Mouse (Mus musculus) liver, embryonic 16.5 days (tissue): ENCODE data around the gene Astn2. TPM values are rescaled to one million over a fixed set of nuclear protein-coding genes. Genes with fewer than 3 reads are reported as not detected.

Source experiments
- ATAC-seq: fragments of 200-750 bp; cut with Nextera tagmentation; 2 replicates; pipeline ENCODE4 v1.8.0; 2017; ENCODE audit warnings: low read depth, mild to moderate bottlenecking, moderate number of reproducible peaks, moderate library complexity
- H3K27ac ChIP-seq: fragments of 300-500 bp; sonication (generic); 2 replicates; pipeline ENCODE4 v1.5.1; 2014; ENCODE audit warnings: mild to moderate bottlenecking, low read length
- H3K27me3 ChIP-seq: fragments of 300-500 bp; sonication (generic); 2 replicates; pipeline ENCODE4 v1.6.1; 2014; ENCODE audit warnings: low read depth, low read length, mixed read lengths; ENCODE audit not compliant: control insufficient read depth, insufficient read depth
- H3K36me3 ChIP-seq: fragments of 300-500 bp; sonication (generic); 2 replicates; pipeline ENCODE4 v1.6.1; 2014; ENCODE audit warnings: mild to moderate bottlenecking; ENCODE audit not compliant: control insufficient read depth, insufficient read depth
- H3K4me1 ChIP-seq: fragments of 300-500 bp; sonication (generic); 2 replicates; pipeline ENCODE4 v1.6.1; 2014; ENCODE audit warnings: low read depth, low read length, mixed read lengths; ENCODE audit not compliant: control insufficient read depth
- H3K4me2 ChIP-seq: fragments of 300-500 bp; sonication (generic); 2 replicates; pipeline ENCODE4 v1.6.1; 2014; ENCODE audit warnings: low read depth, low read length, mixed read lengths
- H3K4me3 ChIP-seq: fragments of 300-500 bp; sonication (generic); 2 replicates; pipeline ENCODE4 v1.5.1; 2014; ENCODE audit warnings: low read depth, mild to moderate bottlenecking, low read length
- H3K9ac ChIP-seq: fragments of 300-500 bp; sonication (generic); 2 replicates; pipeline ENCODE4 v1.6.1; 2014; ENCODE audit warnings: low read depth, low read length
- H3K9me3 ChIP-seq: fragments of 300-500 bp; sonication (generic); replicated peaks from 2 replicates; pipeline ENCODE4 v1.6.1; 2016; ENCODE audit warnings: low read length; ENCODE audit not compliant: control insufficient read depth
- WGBS: fragments of 180-500 bp; shearing (Covaris S2); extraction: QIAGEN DNeasy Blood & Tissue Kit; methylation state at CpG from one replicate; pipeline ENCODE4 v1.1.7; 2014; ENCODE audit not compliant: insufficient replicate concordance; 5-methylcytosine and 5-hydroxymethylcytosine counted together
- polyA plus RNA-seq: library from polyadenylated mRNA; unstranded; fragments of >200 nt; fragmentation: Nextera tagmentation; extraction: Ambion mirVana; gene quantifications from 2 replicates; pipeline ENCODE4 v1.2.1, GENCODE M21; 2015

Astn2 gene
- polyA plus RNA-seq, 1 experiment from 2014 or later, result not detected

GRCm38 (mm10) chr4:65354580-65354979 is 1049.8 kb downstream of the Astn2 start:
- no peak for ATAC-seq
- Histone ChIP-seq H3K4me3 (no peak overlapping the region), H3K27ac (no peak overlapping the region), H3K27me3 (no peaks in the 10 kb centered on the region), H3K4me2 (no peak overlapping the region), H3K9me3 (no peaks in the 10 kb centered on the region), H3K4me1 (no peaks in the 10 kb centered on the region), H3K9ac (no peak overlapping the region), H3K36me3 (no peaks in the 10 kb centered on the region)
- WGBS, result 68% methylated on average over 4 of the region's 4 CpGs

GRCm38 (mm10) chr4:65350521-65350920 is 1053.9 kb downstream of the Astn2 start:
- Histone ChIP-seq H3K9ac (no peak overlapping the region), H3K4me2 (no peak overlapping the region), H3K27me3 (no peaks in the 10 kb centered on the region), H3K27ac (no peak overlapping the region), H3K9me3 (no peaks in the 10 kb centered on the region), H3K4me3 (no peak overlapping the region), H3K36me3 (no peaks in the 10 kb centered on the region), H3K4me1 (no peaks in the 10 kb centered on the region)
- ATAC-seq, result no peak
- WGBS, result 76% methylated on average over 7 of the region's 7 CpGs

GRCm38 (mm10) chr4:65341766-65342165 is 1062.6 kb downstream of the Astn2 start:
- Histone ChIP-seq H3K36me3 (no peaks in the 10 kb centered on the region), H3K9me3 (no peaks in the 10 kb centered on the region), H3K4me3 (no peak overlapping the region), H3K4me2 (no peak overlapping the region), H3K27ac (no peak overlapping the region), H3K4me1 (no peaks in the 10 kb centered on the region), H3K27me3 (no peaks in the 10 kb centered on the region), H3K9ac (no peak overlapping the region)
- no peak for ATAC-seq
- WGBS, result 53% methylated on average over 3 of the region's 3 CpGs

GRCm38 (mm10) chr4:65333718-65334117 is 1070.7 kb downstream of the Astn2 start:
- 33% methylated on average over 1 of the region's 1 CpGs for WGBS
- Histone ChIP-seq H3K4me2 (no peak overlapping the region), H3K27me3 (no peaks in the 10 kb centered on the region), H3K4me3 (no peak overlapping the region), H3K27ac (no peak overlapping the region), H3K36me3 (no peaks in the 10 kb centered on the region), H3K4me1 (no peaks in the 10 kb centered on the region), H3K9ac (no peak overlapping the region), H3K9me3 (no peaks in the 10 kb centered on the region)
- ATAC-seq, result no peak
